ENCODE assay signal across 9 mouse cellular contexts in the genomic region with DNA sequence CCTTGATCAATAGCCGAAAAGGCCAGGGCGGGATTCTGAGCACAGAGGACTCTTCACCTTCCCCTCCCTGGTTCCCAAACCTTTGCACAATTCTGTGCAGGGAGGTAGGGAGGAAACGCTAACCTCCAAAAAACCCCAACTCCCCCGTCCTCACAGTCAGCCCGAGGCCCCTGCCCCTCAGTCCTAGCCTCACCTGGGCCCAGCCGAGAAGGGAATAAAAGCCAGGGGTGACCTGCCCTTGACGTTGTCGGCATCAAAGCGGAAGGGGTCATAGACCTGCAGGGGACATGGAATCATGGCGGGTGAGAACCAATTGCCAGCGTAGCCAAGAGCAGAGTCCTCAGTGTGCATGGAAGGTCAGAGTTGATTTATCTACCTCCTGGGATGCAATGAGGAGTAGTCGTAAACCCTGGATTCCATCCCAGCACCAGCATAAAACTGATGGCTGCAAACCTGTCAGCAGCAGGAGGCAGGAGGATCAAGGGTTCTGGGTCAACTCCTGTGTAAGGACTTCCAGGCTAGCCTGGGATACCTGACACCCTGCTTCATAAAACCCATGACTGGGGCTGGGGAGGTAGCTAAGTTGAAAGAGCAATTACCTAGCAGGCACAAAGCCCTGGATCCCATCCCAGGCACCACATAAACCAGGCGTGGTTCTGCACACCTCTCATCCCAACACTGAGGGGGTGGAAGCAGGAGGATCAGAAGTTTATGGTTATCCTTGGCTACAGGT. TPM values are rescaled to one million over a fixed set of nuclear protein-coding genes. Genes with fewer than 3 reads are reported as not detected.
DNase-seq lines count a peak whose midpoint lies in the region; ATAC-seq and TF ChIP-seq lines count a peak whose summit lies in the region.
"Had no signal": no experiment of that assay in that cellular context is flagged by ENCODE, and none has a peak within 500 bp of the region (broad histone marks: within the 10 kb centered on the region; RNA-seq: fewer than 3 reads in every experiment).

No protein-coding gene starts in this region.

- H3K36me3 ChIP-seq in limb, embryonic 11.5 days (ENCODE audit: control insufficient read depth, insufficient read depth, low read length): no peaks in the 10 kb centered on the region
- no peaks in the 10 kb centered on the region for H3K36me3 ChIP-seq in small intestine, adult 2 months (ENCODE audit: control insufficient read depth, insufficient read depth, low read length)

- H3K27me3 ChIP-seq in limb, embryonic 11.5 days (ENCODE audit: control insufficient read depth, insufficient read depth, low read length): no peaks in the 10 kb centered on the region
- H3K27me3 ChIP-seq in small intestine, adult 2 months (ENCODE audit: control insufficient read depth, insufficient read depth, low read length): no peaks in the 10 kb centered on the region

- intact Hi-C loops in gastrocnemius, postnatal 36 days (cut with DNase I): no loop called here

- peak overlapping the region; percentile 33 for H3K4me3 ChIP-seq in limb, embryonic 11.5 days (ENCODE audit: low read depth, low read length)
- H3K4me3 ChIP-seq in small intestine, adult 2 months (ENCODE audit: low read depth, low read length): peak overlapping the region; percentile 66

- no peak for TF ChIP-seq CTCF in small intestine, adult 2 months (IDR thresholded peaks at IDR 0.05; ENCODE audit: extremely low read depth, insufficient read length, insufficient replicate concordance, low read depth, low read length)

- H3K4me2 ChIP-seq in limb, embryonic 11.5 days (ENCODE audit: low read depth, severe bottlenecking): peak overlapping the region; percentile 55

- WGBS in limb, embryonic 11.5 days: 32% methylated on average over 13 of the region's 13 CpGs
- WGBS in small intestine, adult 2 months: 58% methylated on average over 13 of the region's 13 CpGs

- no peaks in the 10 kb centered on the region for H3K9me3 ChIP-seq in limb, embryonic 11.5 days (ENCODE audit: control insufficient read depth, low read length)

- H3K4me1 ChIP-seq in limb, embryonic 11.5 days (ENCODE audit: control insufficient read depth, insufficient read depth, low read length): no peaks in the 10 kb centered on the region
- peaks cover 5% of the 10 kb centered on the region; the same call in 1 of the 2 replicates for H3K4me1 ChIP-seq in small intestine, adult 2 months (ENCODE audit: control insufficient read depth, insufficient read depth, insufficient read length, low read length)

- no peak for TF ChIP-seq POLR2A in small intestine, adult 2 months (IDR thresholded peaks at IDR 0.05; ENCODE audit: low read depth, low read length)

- peak overlapping the region; percentile 2; the same call in 1 of the 2 replicates for H3K9ac ChIP-seq in limb, embryonic 11.5 days (ENCODE audit: low read length)

- peak; percentile 20 for DNase-seq in embryo, embryonic 11 days
- DNase-seq in embryo, embryonic 10 days (ENCODE audit: low spot score): no peak
- DNase-seq in retina, postnatal 1 day: peak; percentile 8
- no peak for DNase-seq in retina, embryonic 14.5 days (ENCODE audit: low spot score)
- DNase-seq in limb, embryonic 11.5 days (ENCODE audit: low spot score): no peak
- no peak for DNase-seq in frontal cortex, postnatal 14 days (ENCODE audit: low spot score in 2 of 2)
- DNase-seq in gastrocnemius, postnatal 36 days: no peak

- H3K27ac ChIP-seq in limb, embryonic 11.5 days (replicated peaks; ENCODE audit: low read depth, low read length): no peak overlapping the region
- H3K27ac ChIP-seq in small intestine, adult 2 months (ENCODE audit: insufficient read depth, low read depth, low read length): no peak overlapping the region

- ATAC-seq in limb, embryonic 11.5 days (ENCODE audit: insufficient number of reproducible peaks, low FRiP score, low TSS enrichment, low read depth): peak; percentile 64; the same call in 1 of the 2 replicates

RNA-seq across cellular contexts. Expression of a gene that starts 20.4 kb away (rescaled TPM):
- 0.30 and 1.0 TPM in 2 replicates for polyA plus RNA-seq in limb, embryonic 11.5 days (2014; fragmentation: Nextera tagmentation; extraction: Ambion mirVana)
- polyA plus RNA-seq in small intestine, adult 2 months (2012; rRNA removed): 7.9 and 8.8 TPM in 2 replicates
- total RNA-seq in gastrocnemius, postnatal 36 days (2021): under 1 TPM in 1 of 2 experiments, not detected in 1; 0.37 TPM
- polyA plus RNA-seq: C2C12 had no signal

RNA-seq across cellular contexts. Expression of a gene that starts 38.2 kb away (rescaled TPM):
- polyA plus RNA-seq in limb, embryonic 11.5 days (2014; fragmentation: Nextera tagmentation; extraction: Ambion mirVana): 30.9 and 31.2 TPM in 2 replicates
- polyA plus RNA-seq in small intestine, adult 2 months (2012; rRNA removed): 1.2 and 1.9 TPM in 2 replicates
- total RNA-seq in gastrocnemius, postnatal 36 days (2021): 1 to 10 TPM; 2.0 to 2.9 TPM

RNA-seq across cellular contexts. Expression of a gene that starts 52.0 kb away (rescaled TPM):
- polyA plus RNA-seq in limb, embryonic 11.5 days (2014; fragmentation: Nextera tagmentation; extraction: Ambion mirVana): not detected in 2 replicates
- polyA plus RNA-seq in small intestine, adult 2 months (2012; rRNA removed): not detected in 2 replicates
- total RNA-seq in gastrocnemius, postnatal 36 days (2021): not detected
- polyA plus RNA-seq: C2C12 had no signal

Comparison
In these comparisons a context has a peak if more than half of its experiments do, and no peak if none do; other contexts are left out.
1. DNase-seq: peak in embryo, embryonic 11 days (single experiment) and retina, postnatal 1 day (single experiment); none in embryo, embryonic 10 days (single experiment), retina, embryonic 14.5 days (single experiment), limb, embryonic 11.5 days (single experiment), frontal cortex, postnatal 14 days (0 of 2) and gastrocnemius, postnatal 36 days (0 of 2).
2. RNA of a gene that starts 38.2 kb away (polyA plus RNA-seq): 30.9 to 31.2 TPM in limb, embryonic 11.5 days; 1.2 to 1.9 TPM in small intestine, adult 2 months; every median in the first group is over 10 times any median in the second.